Mouse (Mus musculus) monocyte, adult 2 months (primary cell): Measurements from ENCODE around the gene Lrrc27.
A peak's percentile ranks its signal among the peaks of the same experiment; 100 is the strongest.

Source experiments
- DNase-seq, 2 experiments: peaks; one replicate each; pipeline ENCODE4 v3.0.0; 2022; ENCODE audit warnings: low spot score in 2 of 2, low read depth in 1 of 2

Gene Lrrc27

DNA sequence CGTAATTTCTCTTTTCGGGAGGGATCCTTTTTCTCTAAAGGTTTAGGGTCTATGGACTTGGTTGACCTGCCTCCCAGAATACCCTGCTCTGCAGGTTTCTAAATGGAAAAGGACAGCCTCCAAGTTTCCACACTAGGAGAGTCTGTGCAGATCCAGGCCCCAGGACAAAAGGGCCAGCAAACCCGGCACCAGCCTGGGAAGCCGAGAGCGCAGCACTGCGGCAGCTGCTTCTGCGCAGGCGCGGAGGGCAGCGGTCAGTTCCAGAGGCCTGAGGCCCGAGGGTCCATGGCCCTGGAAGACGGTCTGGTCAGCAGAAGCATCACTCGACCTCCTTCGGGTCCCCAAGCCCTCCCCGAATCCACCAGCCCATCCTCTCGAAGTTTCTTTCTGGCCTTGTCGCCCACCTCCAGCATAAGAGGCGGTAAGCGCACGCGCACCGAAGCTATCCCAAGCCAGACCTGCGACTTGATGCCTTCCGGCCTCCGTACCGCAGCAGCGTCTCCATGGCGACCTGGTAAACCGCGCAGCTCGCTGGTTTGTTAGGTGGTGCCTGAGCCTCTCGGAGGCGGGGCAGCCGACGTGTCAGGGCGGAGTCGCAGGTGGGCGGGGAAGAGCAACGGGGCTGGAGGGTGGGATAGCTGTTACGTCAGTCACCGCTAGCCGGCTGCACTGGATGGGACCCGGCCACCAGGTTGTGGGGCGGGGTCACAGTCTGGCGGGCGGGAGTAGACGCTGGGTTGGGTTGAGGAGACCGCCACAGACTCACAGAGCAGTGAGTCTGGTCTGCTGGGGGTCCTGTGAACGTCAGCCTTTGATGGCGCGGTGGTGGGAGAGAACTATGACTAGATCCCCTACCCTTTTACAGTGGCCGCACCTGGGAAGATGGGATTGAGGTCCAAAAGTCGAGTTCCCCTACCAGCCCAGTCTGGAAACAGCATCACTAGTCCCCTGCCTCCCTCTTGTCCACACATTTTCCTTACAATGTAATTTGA lies at the start of gene Lrrc27, which contains the start of gene Stk32c:
Gene Lrrc27 (plus strand): TSS at position 235 of the 992 bp plus-strand sequence.
Gene Stk32c (minus strand): TSS at position 554 of the 992 bp plus-strand sequence.
- peak; percentile 84 to 92 for DNase-seq

DNA sequence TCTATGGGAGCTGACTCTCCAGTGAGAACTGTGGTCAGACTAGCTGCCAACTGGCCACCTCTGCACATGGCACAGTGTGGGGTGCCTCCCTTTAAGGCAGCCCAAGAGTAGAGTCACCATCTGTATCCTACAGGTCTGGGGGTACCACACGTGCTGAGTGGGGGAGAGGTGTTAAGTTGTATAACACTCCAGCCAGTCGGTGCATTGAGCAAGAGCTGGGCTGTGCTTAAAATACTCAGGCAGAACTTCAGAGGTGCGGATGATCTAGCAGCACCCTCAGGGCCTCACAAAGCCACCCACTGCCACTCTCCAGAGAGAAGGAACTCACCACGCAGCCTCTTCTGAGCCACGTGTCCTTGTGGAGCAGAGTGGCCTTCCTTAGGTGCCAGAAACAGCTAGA lies 48.4 kb upstream of the Lrrc27 start:
- DNase-seq: no peak

- no peak for DNase-seq
Measured at GRCm38 (mm10) chr7:139169143-139169542, 43.6 kb upstream of the Lrrc27 start.

- DNase-seq: no peak
Measured at GRCm38 (mm10) chr7:139179299-139179698, 33.5 kb upstream of the Lrrc27 start.

DNA sequence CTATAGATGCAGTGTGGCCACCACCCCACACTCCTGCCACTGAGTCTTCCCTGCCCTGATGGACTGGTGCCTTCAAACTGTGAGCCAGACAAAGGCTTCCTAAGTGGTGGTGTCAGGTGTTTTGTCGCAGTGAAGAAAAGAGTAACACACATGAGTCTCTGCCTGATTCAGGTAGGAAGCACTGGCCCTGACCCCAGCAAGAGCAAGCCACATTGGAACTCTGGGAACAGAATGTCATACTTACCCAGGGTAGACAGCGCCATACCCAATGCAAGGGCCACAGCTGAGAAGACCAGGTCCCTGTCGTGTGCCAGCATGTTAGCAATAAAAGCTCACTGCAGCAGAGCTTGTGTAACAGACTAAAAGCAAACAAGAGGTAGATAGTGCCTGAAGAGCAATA lies 32.7 kb upstream of the Lrrc27 start:
- no peak for DNase-seq

- DNase-seq: no peak
Measured at GRCm38 (mm10) chr7:139184396-139184795, 28.4 kb upstream of the Lrrc27 start.

GRCm38 (mm10) chr7:139184846-139185245 lies 27.9 kb upstream of the Lrrc27 start:
- no peak for DNase-seq

- no peak for DNase-seq
Measured at GRCm38 (mm10) chr7:139185971-139186370, 26.8 kb upstream of the Lrrc27 start.

DNA sequence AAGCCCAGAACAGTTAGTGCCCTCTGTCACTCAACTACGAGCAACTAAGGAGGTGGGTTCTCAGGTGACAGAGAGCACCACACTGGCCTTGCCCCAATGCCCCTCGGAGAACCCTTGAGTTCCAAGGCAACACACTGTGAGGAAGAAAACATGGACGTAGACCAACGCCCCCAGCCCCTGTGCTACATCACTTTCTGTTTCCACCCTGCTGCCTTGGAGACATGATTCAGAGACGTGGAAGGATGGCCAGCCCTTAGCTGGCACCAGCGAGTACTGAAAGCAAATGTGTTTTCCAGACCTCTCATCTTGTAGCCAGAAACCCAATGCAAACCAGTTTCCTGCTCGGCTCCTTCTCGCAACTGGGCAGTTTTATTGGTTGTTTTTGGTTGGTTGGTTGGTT lies 26.4 kb upstream of the Lrrc27 start:
- no peak for DNase-seq

GRCm38 (mm10) chr7:139187277-139187676 lies 25.5 kb upstream of the Lrrc27 start:
- DNase-seq: no peak

- no peak for DNase-seq
Measured at GRCm38 (mm10) chr7:139187771-139188633, 24.8 kb upstream of the Lrrc27 start.

DNA sequence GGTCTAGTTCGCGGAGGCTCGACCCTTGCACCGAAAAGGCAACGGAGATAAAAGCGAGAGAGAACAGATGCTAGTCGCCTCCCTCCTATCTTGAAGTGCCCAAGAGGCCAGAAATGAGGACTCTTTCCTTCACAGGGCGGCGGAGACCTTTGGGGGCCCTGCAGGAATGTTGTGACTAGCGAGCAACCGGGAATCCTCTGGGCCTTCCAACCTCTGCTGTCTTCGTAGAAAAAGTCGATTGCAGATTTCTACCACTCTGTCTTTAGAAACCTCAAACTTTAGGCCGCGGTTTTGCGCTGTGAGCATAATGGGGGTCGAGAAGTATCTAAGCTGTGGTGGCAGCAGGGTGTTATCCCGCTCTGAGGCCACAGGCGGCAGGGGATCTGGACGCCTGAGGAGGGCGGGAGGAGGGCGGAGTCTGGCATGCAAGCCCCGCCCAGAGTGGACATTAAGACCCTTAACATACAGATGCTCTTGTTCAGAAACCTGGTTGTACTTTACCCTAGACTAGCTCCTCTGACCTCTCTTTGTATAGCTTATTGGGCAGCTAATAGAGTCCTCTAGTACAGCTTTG lies 24.1 kb upstream of the Lrrc27 start:
- no peak for DNase-seq

DNA sequence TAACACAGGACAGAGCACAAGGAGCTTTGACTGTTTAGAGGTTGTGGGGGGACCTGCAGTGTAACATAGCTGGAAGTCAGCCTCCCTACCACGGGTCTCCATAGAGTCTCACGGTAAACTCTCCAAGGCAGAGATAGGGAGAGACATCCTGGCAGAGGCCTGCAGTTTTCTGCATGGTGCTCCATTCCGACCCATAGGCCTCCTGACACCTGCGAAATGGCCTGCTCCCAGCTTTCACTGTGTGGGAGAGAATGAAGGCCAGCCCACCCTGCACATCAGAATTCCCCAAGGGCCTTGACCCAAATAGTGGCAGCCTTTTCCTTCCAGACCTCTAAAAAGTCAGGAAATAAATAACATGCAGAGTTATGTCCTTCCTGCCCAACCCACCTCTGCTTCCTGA lies 22.2 kb upstream of the Lrrc27 start:
- no peak for DNase-seq

GRCm38 (mm10) chr7:139191619-139192018 lies 21.2 kb upstream of the Lrrc27 start:
- no peak for DNase-seq

GRCm38 (mm10) chr7:139197022-139197421 lies 15.8 kb upstream of the Lrrc27 start:
- no peak for DNase-seq

DNA sequence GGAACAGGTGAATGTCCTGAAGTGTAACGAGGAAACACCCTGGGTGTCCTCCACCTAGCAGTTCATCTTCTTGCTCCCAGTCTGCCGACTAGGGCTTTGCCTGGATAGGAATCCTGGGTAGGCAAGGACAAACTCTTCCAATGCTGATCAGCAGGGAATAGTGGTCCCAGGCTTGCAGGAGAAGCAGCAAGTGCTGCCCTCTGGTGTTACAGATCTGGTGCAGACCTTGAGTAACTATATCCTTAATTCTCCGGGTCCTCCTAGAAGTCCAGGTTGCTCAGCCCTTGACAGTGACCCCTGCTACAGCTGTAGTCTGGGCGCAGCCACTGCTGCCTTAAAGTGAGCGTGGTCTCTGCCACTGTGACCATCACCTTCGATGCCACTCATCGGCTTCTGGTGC lies 12.7 kb upstream of the Lrrc27 start:
- DNase-seq: no peak

- no peak for DNase-seq
Measured at GRCm38 (mm10) chr7:139201209-139201608, 11.6 kb upstream of the Lrrc27 start.

DNA sequence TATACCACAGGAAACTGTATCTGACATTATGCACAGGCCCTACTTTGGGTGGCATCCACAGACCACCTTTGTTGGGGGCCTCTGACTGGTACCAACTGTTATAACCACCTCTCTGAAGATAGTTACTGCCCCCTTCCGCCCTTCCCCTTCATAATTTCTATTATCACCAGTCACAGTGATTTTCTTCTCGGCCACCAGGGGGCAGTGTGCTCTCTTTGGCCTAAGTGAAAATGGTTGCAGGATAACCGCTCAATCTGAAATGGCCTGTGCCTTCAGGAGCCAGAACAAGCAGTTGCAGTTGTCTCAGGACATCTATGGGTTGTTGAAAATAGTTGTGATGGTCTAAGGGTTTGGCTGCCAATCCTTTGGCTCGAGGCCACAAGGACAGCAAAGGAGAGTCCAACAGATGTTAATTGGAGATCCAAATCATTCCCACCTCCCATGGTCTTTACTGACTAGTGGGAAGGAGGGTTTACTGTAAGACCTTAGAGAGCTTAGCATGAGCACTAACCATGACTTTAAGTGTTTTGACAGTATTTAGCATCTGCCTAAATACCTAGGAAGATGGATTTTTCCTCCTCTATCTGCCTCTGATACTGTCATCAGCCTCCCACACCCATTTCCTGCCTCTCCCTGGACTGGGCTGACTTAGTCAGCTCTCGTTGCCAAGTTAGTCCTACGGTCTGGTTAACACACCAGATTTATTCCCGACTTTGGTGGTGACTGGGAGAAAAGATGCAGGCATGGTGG lies 4.6 kb upstream of the Lrrc27 start:
- no peak for DNase-seq

- DNase-seq: no peak
Measured at GRCm38 (mm10) chr7:139208773-139209095, 4.1 kb upstream of the Lrrc27 start.

DNA sequence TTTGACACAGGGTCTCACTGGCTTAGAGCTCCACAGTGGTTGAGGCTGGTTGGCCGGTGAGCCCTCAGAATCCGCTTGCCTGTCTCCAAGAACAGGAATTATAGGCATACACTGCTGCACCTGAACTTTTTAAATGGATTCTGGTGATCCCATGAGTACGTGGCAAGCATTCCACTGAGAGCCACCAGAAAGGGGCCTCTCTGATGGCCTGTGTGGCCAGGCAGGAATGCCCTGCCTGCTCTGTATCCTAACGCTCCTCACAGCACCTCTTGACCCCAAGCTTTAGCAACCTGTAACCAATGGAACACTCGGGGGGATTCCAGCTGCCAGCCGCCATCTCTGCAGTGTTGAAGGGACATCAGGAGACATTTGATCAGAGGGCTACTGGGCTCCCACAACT lies 1.0 kb upstream of the Lrrc27 start:
- DNase-seq: no peak

DNA sequence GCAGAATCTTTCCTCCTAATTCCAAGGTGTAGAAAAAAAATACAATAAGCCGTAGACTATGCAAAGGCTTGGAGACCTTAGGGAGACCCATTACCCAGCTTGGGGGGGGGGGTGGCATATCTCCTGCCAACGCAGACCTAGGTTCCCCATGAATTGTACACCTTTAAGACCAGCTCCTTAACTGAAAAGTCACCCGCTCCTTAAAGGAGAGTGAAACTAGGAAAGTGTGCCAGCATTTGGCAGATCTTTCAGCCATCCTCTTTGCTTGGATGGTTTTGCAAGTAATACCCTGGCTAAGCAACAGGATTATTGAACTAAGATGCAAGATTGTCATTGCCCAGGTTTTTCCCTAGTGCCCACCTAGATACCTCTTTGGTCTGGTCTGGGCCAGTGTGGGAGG lies 963 bp downstream of the Lrrc27 start:
- DNase-seq: no peak
